Mouse (Mus musculus) inflammation-experienced regulatory T-cells, adult 6 months (primary cell): Measurements from ENCODE around the gene Cnot11. TPM values are rescaled to one million over a fixed set of nuclear protein-coding genes. Genes with fewer than 3 reads are reported as not detected.

ENCODE experiments used
- ATAC-seq: one replicate; pipeline ENCODE4 v1.8.0; 2017
- polyA plus RNA-seq, 3 experiments: library from polyadenylated mRNA; unstranded; fragments of 100-300 nt; shearing (Covaris generic); gene quantifications; one replicate each; pipeline ENCODE4 v1.2.1; 2017

The Cnot11 gene
- 1 to 10 TPM; 4.6 to 6.9 (median 4.6) TPM for polyA plus RNA-seq

DNA sequence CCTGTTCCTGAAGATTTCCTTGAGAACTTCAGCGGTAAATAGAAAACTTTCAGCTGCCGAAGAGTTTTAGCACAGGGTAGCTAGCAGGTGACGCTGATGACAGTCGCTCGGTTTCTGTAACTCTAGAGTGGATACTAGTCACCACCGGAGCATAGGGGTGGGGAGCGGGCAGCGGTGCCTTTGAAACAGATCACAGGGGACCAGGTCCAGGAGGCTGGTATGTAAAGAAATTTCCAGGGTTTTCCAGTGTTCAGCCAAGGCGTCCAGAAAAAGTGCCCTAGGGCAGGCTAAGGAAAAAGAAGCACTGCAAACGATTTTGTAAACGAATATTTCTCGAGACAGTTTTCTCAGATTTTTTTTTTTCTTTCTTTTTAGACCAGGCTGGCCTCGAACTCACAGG is at the start of gene Cnot11:
Gene Cnot11 (plus strand): TSS at position 162 of the 400 bp plus-strand sequence.
- ATAC-seq: no peak

DNA sequence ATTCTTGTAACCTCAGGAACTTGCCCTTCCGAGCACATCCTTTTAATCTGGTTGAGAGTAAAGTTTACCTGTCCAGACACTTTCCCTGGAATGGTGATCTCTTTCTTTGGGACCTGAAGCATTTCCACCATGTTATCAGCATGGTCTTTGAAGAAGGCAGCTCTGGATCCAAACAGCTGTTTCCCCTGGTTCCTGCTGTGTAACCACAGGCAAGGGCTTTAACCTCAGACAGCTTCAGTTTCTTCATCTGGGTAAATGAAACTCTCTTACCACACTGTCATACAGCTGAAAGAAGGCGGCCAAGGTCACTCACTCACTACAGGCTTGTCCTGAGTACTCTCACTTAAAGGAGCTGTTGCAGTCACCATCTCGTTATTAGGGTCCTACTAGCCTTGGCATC is 47.4 kb upstream of the Cnot11 start:
- no peak for ATAC-seq

DNA sequence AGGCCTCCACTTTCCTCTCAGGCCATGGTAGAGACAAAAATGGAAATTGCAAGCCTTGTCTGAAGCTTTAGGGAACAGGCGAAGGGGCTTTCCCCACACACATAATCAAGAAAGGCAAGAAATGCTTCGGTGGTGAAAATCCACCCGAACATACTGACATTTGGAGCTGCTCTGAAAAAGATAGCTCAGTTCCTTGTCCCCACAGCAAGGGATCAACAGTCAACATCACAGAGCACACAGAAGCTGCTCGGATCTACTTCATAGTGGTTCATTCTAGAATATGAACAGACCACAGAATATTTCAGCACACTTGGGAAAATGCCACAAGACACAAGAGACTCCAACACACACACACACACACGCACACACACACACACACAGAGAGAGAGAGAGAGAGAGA is 41.6 kb upstream of the Cnot11 start:
- no peak for ATAC-seq

DNA sequence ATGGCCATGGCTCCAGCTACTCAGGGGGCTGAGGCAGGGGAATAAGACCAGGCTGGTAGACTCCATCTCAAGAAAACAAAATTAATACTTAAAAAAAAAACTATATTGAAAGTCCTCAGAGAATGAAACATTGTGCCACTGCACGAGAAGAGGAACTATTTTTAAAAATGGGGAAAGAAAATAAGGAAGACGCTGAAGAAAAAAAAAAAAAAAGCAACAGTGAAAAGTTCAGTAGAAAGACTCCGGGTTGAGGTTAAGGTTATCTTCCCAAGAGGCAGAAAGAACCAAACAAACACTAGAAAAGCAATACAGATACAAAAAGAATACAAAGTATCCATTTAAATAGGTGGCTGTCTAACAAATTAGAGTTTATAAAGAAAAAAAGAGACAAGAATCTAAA is 41.1 kb upstream of the Cnot11 start:
- no peak for ATAC-seq

DNA sequence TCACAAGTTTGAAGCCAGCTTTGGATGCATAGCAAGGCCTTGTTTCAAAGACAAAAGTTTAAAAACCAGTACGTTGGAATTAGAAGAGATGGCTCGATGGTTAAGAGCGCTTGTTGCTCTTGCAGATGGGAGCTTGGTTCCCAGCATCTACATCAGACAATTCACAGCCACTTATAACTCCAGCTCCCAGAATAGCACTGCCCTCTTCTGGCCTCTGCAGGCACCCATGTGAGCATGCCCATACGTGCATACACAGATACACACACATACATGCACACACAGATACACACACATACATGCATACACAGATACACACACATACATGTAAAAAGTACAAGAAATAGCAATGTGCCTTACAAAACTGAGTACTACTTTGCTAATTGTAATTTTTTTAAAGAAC is 37.8 kb upstream of the Cnot11 start:
- no peak for ATAC-seq

DNA sequence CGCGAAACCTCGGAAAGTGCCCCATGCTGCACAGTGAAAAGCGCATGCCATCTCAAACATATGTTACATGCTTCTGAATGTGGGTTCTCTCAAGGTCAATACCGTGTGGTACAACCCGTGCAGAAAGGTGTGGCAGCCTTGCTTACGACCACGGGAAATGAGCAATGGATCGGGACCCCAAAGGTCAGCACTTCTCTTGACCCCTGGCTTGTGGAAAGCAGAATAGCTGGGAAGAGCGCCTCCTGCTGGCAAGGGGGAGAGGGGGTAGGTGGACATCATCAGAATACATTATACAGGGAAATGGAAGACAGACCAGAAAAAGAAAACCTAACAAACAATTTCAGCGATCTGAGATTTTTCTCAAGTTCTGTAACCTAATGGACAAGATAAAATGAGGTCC is 37.0 kb upstream of the Cnot11 start:
- no peak for ATAC-seq

DNA sequence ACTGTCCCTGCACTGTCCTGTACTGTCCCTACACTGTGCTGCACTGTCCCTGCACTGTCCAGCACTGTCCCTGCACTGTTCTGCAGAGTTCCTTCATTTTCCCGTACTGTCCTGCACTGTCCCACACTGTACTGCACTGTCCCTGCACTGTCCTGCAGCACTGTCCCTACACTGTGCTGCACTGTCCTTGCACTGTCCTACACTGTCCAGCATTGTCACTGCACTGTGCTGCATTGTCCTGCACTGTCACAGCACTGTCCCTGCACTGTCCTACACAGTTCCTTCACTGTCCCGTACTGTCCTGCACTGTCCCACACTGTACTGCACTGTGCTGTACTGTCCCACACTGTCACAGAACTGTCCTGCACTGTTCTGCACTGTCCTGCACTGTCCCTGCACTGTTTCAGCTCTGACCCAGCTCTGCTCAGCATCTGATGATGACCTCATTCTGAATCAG is 35.3 kb upstream of the Cnot11 start:
- no peak for ATAC-seq

DNA sequence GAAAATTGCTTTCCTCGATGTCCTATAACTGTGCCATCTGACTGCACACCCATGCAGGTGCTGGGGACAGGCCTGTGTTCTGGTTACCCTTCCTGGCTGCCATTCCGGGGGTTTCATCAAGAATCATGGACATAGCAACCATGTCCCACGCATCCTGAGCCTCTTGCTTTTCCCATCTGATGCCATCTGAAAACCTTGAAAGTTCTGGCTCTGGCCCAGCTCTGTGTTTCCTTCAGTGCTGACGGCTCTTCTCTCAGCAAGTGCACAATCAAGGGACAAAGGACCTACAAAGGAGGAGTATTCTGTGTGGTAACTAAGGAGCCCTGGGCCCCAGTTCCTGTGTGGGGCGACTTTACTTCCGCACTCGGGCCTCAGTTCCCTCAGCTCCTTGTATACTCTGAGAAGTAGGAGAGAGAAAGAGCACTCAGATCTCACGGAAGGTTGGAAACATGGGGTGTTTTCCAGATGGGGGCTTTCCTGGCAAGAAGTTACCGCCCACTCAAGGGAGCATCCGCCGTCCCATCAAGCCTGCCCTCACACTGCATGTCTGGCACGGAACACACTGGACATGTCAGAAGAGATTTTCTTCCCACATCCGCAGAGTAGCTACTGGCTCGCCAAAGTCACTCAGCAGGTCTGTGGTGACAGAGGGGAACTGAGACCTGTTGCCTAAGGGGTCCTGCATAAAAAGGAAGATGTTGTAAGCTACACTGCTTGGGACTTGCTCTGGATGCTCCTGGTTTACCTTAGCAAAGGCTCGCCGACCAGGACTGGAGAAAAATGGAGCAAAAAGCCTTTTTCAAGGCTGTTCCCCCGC is 31.8 kb upstream of the Cnot11 start:
- ATAC-seq: peak; percentile 35

DNA sequence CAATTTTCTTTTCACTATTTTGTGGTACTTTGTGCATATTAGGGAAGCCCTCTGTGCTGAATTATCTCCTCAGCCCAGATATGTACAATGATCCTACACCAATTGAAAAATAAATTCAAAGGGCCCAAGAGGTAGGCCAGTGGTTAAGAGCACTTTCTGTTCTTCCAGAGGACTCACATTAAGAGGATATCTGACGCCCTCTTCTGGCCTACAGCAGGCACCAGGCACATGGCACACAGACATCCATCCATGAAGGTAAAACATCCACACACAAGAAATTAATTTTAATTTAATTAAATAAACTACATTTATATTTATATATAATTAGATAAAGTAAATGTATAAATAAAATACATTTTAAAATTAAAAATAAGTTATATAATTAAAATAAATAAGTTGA is 30.5 kb upstream of the Cnot11 start:
- no peak for ATAC-seq

DNA sequence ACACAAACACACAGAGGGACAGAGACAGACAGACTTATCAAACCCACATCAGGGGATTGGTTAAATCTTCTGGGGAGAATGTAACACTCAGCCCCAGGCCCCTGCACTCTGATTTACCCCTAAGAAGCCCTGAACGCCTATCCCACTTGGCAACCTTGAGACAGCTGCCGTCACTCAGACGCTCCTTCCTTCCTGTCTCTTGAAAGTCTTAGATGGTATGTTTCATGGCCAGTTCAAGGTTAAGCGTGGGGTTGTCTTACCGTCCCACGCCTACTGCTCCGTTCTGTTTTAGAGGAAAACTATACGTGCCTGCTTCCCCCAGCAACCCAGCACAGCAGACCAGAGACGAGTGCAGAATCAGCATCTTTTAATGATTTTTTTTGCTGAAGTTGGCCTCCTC is 29.2 kb upstream of the Cnot11 start:
- no peak for ATAC-seq

DNA sequence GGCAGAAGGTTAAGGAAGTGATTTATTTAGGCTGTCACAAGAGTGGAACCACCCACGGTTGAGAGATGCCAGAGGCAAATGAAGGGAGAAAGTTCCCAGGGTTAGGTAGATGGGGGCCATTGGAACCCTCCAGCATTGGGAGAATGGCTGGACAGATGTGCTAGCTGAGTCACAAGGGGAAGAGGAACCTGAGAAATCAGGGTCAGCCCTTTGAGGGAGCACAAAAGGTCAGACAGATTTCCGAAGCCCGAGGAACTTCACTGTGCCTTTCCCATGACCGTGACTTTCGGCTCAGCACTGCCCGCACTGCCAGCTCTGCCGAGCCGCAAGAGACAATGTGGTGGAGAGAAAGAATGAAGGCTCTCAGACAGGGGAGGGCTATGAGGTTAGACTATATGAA is 23.0 kb upstream of the Cnot11 start:
- ATAC-seq: no peak

DNA sequence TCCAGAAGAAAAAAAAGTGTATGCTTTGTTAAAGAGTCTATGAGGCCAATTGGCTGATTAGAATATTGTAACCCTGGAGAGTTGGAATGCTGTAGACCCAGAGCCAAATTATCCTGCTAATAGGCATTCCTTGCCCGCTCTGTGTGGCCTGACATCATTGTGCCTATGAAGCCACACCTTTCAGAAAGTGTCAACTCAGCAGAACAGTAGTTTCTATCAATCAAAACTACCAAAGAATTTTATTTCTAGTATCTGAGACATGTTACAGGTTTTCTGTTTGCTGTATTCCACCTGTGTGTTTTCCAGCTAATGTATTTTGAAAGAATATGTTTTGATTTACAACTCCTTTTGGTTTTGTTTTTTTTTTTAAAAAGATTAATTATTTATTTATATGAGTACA is 22.6 kb upstream of the Cnot11 start:
- ATAC-seq: no peak

DNA sequence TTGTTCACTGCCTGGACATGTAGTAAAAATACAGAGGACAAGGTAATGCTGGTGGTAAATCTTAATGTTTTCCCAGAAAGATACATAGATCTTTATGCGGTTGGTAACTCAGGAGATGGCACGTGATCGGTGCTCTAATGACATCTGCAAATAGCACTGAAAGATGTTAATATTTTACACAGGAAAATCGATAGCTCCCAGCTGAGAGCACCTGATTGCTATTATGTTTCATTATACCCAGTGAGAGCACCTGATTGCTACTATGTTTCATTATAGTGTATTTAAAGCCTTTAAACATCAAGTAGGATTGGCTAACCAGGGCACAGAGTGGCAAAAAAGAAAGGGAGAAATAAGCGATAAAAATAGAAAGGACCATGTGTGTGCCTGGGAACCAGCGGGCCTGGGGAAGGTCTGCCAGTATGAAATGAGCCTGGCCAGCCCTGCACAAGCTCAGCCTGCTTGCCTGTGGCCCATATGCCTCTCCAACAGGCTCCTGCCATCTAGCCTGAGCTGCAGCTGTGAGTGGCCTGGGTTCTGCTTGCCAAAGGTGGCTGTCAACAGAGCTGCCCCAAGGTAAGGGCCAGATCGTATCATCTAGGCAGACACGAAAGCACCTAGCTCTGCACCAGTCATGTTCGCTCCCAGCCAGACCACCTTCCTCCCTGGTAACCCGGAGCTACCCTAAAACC is 19.3 kb upstream of the Cnot11 start:
- ATAC-seq: no peak

DNA sequence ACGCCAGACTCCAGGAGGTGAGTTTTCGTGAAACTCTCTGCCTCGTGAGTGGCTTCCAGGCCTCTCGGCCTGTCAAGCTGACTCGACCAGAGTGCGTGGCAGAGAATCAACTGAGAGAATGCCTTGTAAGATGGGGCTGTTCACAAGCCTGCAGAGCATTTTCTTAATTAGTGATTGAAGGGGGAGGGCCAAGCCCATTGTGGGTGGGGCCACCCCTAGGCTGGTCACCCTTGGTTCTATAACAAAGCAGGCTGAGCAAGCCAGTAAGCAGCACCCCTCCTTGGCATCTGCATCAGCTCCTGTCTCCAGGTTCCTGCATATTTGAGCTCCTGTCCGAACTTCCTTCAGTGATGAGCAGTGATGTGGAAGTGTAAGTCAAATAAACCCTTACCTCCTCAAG is 13.5 kb upstream of the Cnot11 start:
- no peak for ATAC-seq

DNA sequence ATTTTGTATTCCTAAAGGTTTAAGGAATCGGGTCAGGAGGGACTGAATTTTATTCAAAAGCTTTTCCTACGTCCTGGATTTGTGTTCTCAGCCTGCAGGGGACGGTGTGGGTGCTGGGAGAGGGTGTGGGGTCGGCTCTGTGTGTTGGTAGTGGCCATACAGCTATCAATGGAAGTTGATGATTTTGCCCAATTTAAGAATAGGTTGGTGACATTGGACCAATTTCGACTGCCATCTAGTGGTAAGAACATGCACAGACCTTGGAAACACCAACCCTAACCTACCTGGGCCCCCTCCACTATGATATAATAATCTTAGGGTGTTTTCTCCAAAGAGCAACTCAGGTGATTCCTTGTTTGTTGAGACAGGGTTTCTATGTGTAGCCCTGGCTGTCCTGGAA is 12.3 kb upstream of the Cnot11 start:
- ATAC-seq: no peak

DNA sequence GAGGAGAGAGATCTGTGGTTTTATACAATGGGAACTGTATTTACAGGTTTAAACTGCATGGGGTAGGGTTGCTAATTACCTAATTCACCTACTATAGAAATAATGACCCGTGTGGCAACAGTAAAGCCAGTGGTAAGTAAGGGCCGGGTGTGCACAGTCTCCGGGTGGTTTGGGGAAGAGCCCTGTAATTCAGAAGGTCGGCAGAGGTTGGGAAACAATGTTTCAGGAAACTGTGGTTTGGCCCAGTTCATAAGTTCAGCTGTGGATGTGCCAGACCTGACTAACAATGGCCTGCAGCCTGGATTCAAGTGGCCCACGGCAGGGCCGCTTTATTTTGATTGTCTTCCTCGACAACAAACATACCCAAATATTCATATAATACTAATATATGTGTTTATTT is 9.0 kb upstream of the Cnot11 start:
- ATAC-seq: no peak

DNA sequence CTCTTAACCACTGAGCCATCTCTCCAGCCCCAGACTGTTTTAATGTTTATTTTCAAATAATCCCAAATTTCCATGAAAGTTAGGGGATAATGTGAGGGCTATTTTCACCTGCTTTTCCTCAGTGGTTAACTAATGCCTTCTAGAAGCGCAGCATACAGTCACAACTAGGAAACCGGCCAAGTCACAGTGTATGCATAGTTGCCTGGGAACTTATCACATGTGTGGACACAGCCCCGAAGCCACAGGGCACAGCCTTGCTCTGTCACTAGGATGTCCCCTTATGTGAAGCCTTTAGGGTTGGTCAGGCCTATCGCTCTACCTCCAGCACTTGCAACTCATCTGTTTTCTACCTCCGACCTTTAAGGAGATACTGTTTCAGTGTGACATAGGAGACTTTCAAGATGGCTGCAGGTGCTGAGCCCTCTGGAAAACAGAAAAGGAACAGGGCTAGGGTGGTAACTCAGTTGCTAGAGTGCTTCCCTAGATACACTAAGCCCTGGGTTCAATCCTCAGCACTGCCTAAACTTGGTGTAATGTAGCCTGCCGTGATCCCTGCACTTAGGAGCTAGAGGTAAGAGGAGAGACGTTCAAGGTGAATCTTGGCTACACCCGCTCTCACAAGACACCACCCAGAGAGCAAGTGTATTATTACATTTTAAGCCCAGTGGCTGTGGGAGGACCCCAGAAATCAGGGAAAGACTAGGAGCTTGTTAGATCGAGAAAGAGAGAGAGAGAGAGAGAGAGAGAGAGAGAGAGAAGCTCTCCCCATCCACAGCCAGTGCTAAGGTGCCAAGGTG is 8.2 kb upstream of the Cnot11 start:
- ATAC-seq: no peak

DNA sequence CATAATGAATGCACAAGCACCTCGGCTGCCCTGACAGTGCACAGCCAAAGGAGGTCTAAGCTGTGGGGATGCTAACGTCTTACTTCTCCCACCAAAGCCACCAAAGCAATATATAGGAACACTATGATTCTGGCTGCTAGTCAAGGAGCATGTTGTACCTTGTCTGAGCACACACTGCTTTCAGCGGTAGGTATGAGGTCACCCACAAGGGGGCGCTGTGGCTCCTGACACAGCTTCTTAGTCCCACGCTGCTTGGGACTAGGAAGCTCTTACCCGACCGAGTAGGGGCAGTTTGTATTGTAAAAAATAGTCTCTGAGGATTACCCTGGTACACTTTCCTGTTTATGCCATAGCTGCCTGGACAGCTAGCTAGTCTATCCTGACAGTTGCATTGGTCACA is 7.4 kb upstream of the Cnot11 start:
- ATAC-seq: peak; percentile 75

DNA sequence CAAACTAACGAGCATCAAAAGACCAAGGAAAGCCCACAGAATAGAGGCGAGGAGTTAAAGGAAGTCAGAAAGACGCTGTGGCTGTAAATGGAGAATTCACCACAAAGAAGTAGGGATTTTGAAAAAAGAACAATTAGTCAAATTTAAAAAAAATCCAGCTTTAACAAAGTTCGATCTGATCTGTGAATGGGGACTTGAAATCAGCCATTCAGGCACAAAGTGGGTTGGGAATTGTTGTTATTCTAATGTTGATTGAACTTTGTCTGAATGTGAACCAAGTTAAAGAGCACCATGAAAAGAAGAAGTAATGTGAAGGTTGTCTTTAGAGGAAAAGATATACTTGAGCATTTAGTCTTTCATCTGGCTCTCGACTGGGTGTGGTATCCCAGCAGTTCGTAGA is 6.5 kb upstream of the Cnot11 start:
- ATAC-seq: no peak

DNA sequence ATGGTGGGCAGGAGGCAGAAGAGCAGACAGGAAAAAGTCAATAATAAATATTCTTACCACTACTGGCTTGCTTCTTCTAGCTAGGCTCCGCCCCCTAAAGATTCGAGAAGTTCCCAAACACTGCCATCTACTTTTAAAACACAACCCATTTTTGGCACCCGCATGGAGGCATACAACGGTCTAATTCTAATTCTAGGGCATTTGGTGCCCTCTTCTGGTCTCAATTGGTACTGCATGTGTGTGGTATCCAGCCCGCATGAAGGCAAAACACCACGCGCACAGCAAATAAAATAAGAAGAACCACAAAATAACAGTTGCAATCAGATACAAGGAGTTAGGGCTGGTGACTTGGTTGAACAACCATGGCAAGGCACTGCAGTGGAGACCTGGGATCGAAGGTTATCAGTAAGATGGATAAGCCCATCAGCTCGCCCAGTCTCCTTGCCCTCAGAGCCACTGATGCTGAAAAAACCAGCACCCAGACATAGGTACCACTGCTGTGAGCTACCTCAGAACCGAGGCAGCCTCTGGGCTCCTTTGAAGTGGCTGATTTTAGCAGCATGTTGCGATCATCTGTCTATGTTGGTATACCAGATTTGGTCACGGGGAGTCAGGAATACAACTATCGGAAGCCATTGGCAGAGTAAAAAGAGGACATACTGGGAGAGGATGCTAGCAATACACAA is 4.4 kb upstream of the Cnot11 start:
- ATAC-seq: peak; percentile 73

DNA sequence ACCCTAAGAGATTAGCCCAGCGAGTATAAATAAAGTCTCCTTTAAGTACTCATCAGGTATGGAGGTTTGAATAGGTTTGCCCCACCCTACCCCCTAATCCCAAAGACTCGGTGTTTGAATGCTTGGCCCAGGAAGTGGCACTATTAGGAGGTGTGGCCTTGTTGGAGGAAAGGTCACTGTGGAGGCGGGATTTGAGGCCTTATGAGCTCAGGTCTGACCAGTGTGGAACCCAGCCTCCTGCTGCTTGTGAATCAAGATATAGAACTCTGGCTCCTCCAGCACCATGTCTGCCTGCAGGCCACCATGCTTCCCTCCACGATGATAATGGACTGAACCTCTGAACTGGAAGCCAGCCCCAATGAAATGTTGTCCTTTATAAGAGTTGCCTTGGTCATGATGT is 3.8 kb upstream of the Cnot11 start:
- no peak for ATAC-seq

DNA sequence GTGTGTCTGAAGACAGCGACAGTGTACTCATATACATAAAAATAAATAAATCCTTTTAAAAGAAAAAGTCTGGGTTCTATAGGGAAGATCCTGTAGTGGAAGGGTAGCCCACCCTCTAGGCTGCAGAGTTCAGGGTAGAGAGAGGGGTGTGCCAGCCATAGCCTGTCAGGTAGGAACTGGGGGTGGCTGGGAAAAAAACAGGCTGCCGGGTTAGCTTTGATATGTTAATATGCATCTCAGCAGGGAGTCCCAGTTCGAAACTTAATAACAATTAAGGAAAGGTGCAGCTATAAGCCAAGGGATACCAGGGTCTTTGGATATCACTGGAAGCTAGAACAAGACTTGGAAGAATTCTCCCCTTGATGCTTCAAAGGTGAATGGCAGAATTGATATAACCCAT is 875 bp upstream of the Cnot11 start:
- ATAC-seq: no peak
